Mouse (Mus musculus): ENCODE measurements around the gene Ggps1. TPM values are rescaled to one million over a fixed set of nuclear protein-coding genes. Genes with fewer than 3 reads are reported as not detected.

Ggps1 gene
- polyA plus RNA-seq (2015; fragmentation: Nextera tagmentation; extraction: Ambion mirVana), result 55.3 and 57.7 TPM in 2 replicates

DNA sequence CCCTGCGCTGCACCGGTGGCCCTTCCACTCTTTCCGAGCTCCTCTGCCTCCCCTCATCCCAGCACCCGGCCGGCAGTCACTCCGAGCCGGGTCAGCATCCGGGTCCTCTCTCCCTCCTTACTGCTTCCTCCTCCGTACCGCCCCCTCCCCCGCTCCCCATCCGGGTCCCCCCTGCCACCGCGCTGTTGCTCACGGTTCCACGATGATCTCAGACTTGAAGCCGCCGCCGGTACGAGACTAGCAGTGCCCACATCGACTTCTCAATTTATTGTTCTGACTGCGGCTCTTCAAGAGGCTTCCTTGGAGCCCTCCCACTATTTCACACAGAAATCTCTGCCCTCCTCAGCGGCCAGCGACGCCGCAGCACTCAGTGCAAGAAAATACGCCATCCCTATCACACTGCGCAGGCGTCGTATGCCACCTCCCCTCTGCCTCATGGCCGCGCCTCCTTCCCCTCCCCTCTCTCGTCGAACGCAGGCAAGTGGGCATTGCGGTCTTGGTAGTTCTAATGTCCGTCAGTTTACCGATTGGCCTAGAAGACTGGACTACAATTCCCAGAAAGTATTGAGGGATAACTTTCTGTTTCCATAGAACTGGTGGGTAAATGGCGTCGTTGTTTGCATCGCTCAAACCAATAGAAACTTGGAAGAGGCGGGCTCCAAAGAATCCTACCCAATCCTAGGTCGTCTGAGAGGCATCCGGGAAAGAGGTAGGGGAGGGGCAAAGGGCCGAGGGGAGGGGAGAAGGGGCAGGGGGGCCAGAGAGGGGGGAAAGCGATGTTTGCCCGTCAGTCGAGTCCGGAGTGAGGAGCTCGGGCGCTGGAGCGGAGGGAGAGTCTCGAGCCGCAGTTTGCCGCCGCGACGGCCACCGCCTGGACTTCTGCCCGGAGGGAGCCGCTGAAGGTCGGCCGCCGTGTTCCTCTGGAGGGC is at the start of gene Ggps1, which contains the start of gene Arid4b:
TSS of gene Ggps1 (minus strand) at position 476 of the 929 bp plus-strand sequence.
TSS of gene Arid4b (plus strand) at position 220 of the 929 bp plus-strand sequence.
- no peaks in the 10 kb centered on the region for H3K27me3 ChIP-seq
- H3K9me3 ChIP-seq (replicated peaks), result no peaks in the 10 kb centered on the region
- peaks cover 14% of the 10 kb centered on the region for H3K36me3 ChIP-seq
- H3K9ac ChIP-seq, result peak within 1 kb of the TSS; percentile 98
- peak within 1 kb of the TSS; percentile 68 for H3K4me2 ChIP-seq
- peaks cover 14% of the 10 kb centered on the region for H3K4me1 ChIP-seq
- peak; percentile 98 for ATAC-seq (replicated peaks; ENCODE audit: low FRiP score)
- H3K4me3 ChIP-seq (replicated peaks), result peak within 1 kb of the TSS; percentile 97
- peak within 1 kb of the TSS; percentile 99 for H3K27ac ChIP-seq
- WGBS, result under 1% methylated on average over 64 of the region's 64 CpGs

DNA sequence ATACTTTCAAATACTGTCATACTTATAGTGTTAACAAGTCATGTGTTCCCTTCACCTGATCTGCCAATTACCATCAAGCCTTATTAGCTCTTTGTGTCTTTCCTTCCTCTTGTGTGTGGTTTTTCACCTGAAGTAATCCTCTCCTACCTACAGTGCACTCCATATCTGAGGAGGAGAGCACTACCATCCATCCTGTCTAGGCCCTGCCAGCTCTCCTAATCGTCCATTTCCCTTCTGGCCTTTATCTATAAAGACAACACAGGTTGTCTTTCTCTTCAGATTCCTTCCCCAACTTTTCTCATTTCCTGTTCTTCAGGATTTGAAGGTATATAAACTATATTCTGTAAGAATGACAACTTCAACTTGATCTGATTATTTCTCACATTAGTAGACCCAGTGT is 47.9 kb upstream of the Ggps1 start:
- H3K27ac ChIP-seq, result no peak overlapping the region
- ATAC-seq (replicated peaks; ENCODE audit: low FRiP score), result no peak
- H3K27me3 ChIP-seq, result no peaks in the 10 kb centered on the region
- H3K9ac ChIP-seq, result no peak overlapping the region
- no peaks in the 10 kb centered on the region for H3K36me3 ChIP-seq
- H3K4me3 ChIP-seq (replicated peaks), result no peak overlapping the region
- H3K9me3 ChIP-seq (replicated peaks), result no peaks in the 10 kb centered on the region
- WGBS, result 59% methylated on average over 1 of the region's 1 CpGs
- no peak overlapping the region for H3K4me2 ChIP-seq
- H3K4me1 ChIP-seq, result 0 out of 2 replicates have a peak, but pooled peaks cover 2% of the 10 kb centered on the region

DNA sequence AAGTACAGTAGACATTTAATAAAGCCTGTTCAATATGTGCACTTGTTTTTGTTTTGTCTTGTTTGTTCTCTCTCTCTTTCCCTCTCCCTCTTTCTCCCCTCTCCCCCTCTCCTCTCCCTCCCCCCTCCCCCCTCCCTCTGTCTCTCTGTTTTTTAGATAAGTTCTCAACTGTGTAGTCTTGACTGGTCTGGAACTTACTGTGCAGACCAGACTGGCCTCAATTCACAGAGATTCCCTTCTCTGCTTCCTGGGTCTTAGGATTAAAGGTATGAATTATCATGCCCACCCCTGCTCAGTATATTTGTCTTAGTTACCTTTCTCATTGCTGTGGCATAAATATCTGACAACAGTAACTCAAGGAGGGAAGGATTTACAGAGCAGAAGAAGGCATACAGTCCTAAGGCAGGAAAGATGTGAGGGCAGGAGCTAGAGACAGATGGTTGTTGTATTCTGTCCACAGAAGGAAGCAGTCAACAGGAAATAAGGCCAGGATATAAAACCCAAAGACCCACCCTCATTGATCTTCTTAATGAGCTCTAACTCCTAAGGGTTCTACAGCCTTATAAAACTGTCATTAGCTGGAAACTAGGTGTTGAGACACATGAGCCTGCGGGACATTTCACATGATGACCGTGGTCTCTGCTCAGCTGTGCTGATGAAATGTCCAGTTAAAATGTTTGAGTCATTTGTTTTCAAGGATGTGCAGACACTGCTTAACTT is 47.0 kb upstream of the Ggps1 start:
- Histone ChIP-seq H3K36me3 (no peaks in the 10 kb centered on the region), H3K9ac (no peak overlapping the region), H3K4me2 (no peak overlapping the region), H3K4me3 (replicated peaks) (no peak overlapping the region), H3K27ac (0 out of 2 replicates have a peak overlapping the region, but pooled peaks have one; percentile 13), H3K27me3 (no peaks in the 10 kb centered on the region), H3K9me3 (replicated peaks) (no peaks in the 10 kb centered on the region), H3K4me1 (0 out of 2 replicates have a peak, but pooled peaks cover 2% of the 10 kb centered on the region)
- peak; percentile 79 for ATAC-seq (replicated peaks; ENCODE audit: low FRiP score)
- 29% methylated on average over 2 of the region's 2 CpGs for WGBS

DNA sequence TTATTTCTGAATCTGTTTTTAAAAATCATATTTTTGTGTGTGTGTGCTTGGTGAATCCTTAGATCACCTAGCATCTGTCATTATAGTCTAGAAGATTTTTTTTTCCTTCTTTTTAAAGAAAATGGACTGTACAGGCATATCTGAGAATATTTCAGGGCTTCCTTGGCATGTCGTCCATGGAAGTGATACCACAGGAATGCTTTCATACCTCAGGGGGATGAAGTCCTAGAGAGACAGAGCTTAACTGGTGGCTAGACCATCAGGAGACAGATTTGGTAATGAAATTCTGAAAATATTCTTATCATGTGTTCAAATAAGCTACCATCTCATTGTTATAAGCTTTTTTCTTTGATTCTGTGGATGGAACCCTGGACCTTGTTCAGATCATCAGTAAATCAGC is 39.7 kb upstream of the Ggps1 start:
- Histone ChIP-seq H3K27me3 (no peaks in the 10 kb centered on the region), H3K27ac (no peak overlapping the region), H3K9ac (no peak overlapping the region), H3K4me2 (no peak overlapping the region), H3K9me3 (replicated peaks) (no peaks in the 10 kb centered on the region), H3K4me3 (replicated peaks) (no peak overlapping the region), H3K4me1 (no peaks in the 10 kb centered on the region), H3K36me3 (no peaks in the 10 kb centered on the region)
- WGBS, result 90% methylated on average over 1 of the region's 1 CpGs
- no peak for ATAC-seq (replicated peaks; ENCODE audit: low FRiP score)

DNA sequence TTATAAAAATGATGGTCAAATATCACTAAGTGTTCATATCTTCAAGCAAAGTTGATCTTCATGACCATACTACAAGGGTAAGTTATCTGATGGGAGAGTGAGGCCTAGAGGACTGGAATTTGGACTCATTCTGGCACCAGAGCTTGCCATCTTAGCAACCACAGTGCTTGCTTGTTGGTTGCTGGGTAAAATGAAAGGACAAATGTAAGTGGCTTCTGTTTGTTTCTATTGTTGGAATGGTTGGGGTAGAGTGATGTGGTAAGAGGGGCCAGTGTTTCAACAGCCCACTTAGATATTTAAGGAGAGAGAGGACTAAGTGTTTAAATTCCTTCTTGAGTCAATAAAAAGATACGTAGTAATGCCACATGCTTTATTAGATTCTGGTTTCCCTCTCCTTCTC is 25.4 kb upstream of the Ggps1 start:
- WGBS, result 100% methylated on average over 1 of the region's 1 CpGs
- H3K9me3 ChIP-seq (replicated peaks), result no peaks in the 10 kb centered on the region
- H3K4me3 ChIP-seq (replicated peaks), result no peak overlapping the region
- no peaks in the 10 kb centered on the region for H3K4me1 ChIP-seq
- H3K36me3 ChIP-seq, result peaks cover 13% of the 10 kb centered on the region; the same call in 1 of the 2 replicates
- no peak overlapping the region for H3K9ac ChIP-seq
- no peak overlapping the region for H3K27ac ChIP-seq
- H3K27me3 ChIP-seq, result no peaks in the 10 kb centered on the region
- H3K4me2 ChIP-seq, result no peak overlapping the region
- ATAC-seq (replicated peaks; ENCODE audit: low FRiP score), result no peak

DNA sequence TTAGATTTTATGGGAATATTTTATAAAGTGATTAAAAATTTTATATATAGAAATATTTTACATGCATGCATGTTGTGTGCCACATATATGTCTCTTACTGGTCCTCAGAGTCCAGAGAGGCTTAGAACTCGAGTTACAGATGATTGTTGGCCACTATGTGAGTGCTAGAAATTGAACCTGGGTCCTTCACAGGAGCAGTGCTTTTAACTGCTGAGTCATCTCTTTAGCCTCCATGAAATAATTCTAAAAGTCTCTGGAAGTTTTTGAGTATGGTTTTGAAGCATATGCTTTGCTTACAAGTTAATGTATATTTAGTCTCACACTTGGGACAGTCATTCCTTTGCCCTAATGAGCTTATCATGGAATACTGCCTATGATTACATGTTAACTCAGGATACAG is 12.0 kb upstream of the Ggps1 start:
- H3K9ac ChIP-seq, result no peak overlapping the region
- no peaks in the 10 kb centered on the region for H3K4me1 ChIP-seq
- H3K27me3 ChIP-seq, result no peaks in the 10 kb centered on the region
- WGBS, result 91% methylated on average over 1 of the region's 1 CpGs
- H3K9me3 ChIP-seq (replicated peaks), result no peaks in the 10 kb centered on the region; the same call in 1 of the 2 replicates
- ATAC-seq (replicated peaks; ENCODE audit: low FRiP score), result no peak
- peaks cover 3% of the 10 kb centered on the region; the same call in 1 of the 2 replicates for H3K36me3 ChIP-seq
- no peak overlapping the region for H3K4me2 ChIP-seq
- H3K4me3 ChIP-seq (replicated peaks), result no peak overlapping the region
- H3K27ac ChIP-seq, result no peak overlapping the region

DNA sequence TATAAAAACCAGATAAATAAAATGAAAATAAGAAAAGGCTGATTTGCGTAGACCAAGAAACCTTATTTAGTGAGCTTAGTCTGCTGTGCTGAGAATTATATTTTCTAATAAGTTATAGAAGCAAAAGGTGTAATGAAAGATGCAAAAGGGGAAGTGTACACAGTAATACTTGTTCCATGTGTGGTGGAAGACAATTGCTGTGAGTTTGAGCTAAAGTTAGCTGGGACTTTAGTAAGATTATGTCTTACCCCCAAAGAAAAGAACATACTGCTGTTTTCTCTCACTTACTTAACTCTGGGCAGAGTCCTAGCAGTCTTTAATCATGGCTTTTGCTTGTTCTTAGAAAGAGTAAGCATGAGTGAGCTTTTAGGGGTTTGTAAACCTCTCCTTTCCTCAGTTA is 11.1 kb upstream of the Ggps1 start:
- ATAC-seq (replicated peaks; ENCODE audit: low FRiP score), result no peak
- Histone ChIP-seq H3K4me2 (no peak overlapping the region), H3K27me3 (no peaks in the 10 kb centered on the region), H3K4me3 (replicated peaks) (no peak overlapping the region), H3K4me1 (no peaks in the 10 kb centered on the region), H3K9ac (no peak overlapping the region), H3K27ac (no peak overlapping the region), H3K36me3 (peaks cover 3% of the 10 kb centered on the region; the same call in 1 of the 2 replicates), H3K9me3 (replicated peaks) (no peaks in the 10 kb centered on the region; the same call in 1 of the 2 replicates)
- WGBS, result 98% methylated on average over 1 of the region's 1 CpGs

DNA sequence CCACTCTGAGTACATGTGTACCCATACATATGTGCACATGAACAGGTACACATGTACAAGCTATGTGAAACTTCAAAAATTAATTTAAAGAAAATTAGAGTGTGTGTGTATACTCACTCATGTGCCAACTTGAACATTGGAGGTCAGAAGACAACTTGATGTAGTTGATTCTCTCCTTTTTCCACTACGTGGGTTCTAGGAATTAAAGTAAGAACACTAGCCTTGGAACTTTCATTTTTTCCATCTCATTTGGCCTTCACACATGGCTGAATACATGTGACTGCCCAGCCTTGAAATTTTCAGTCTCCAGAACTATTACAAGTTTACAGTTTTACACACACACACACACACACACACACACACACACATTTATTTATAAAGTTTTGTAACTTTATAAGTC is 6.0 kb upstream of the Ggps1 start:
- ATAC-seq (replicated peaks; ENCODE audit: low FRiP score), result no peak
- H3K27ac ChIP-seq, result no peak overlapping the region
- 79% methylated on average over 1 of the region's 1 CpGs for WGBS
- no peak overlapping the region for H3K4me2 ChIP-seq
- H3K4me1 ChIP-seq, result peaks cover 4% of the 10 kb centered on the region; the same call in 1 of the 2 replicates
- H3K27me3 ChIP-seq, result no peaks in the 10 kb centered on the region
- H3K4me3 ChIP-seq (replicated peaks), result no peak overlapping the region
- H3K9me3 ChIP-seq (replicated peaks), result no peaks in the 10 kb centered on the region
- peaks cover 13% of the 10 kb centered on the region for H3K36me3 ChIP-seq
- H3K9ac ChIP-seq, result no peak overlapping the region

DNA sequence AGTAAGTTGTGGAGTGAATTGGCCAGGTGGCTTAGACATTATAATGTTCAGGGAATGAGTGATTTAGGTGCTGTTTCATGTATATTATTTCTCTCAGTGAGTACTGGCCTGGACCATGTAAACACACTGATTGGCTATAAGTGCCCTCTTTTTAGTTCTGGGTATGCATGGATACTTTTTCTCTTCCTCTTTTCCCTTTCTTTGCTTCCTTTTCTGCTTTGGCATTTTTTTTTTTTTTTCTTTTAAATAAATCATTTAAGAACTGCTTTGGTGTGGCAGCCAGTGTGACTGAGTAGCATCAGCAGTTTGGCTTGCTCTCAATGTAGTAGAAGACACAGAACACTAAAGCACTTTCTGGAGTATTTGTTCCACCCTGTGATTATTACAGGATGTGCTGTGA is 4.7 kb upstream of the Ggps1 start:
- Histone ChIP-seq H3K27me3 (no peaks in the 10 kb centered on the region), H3K4me2 (no peak overlapping the region), H3K27ac (no peak overlapping the region), H3K4me1 (peaks cover 4% of the 10 kb centered on the region; the same call in 1 of the 2 replicates), H3K9me3 (replicated peaks) (no peaks in the 10 kb centered on the region), H3K9ac (no peak overlapping the region), H3K4me3 (replicated peaks) (no peak overlapping the region), H3K36me3 (peaks cover 13% of the 10 kb centered on the region)
- ATAC-seq (replicated peaks; ENCODE audit: low FRiP score), result no peak

DNA sequence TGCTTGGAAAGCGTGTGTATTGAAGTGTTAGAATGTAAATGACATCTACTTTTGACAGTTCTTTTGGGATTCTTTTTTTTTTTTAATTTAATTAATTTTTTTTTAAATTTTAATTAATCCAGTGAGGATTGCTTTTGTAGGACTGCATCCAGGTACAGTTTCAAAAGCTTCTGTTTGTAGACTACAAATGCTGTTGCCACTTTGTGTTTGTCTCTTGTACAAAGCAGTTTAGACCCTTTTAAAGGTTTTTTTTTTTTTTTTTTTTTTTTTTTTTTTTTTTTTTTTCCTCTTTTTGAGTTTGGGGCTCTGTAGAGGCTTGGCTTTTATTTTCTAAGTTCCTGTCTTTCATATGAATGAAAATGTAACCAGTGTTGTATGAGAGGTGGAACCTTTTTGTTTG is 2.4 kb upstream of the Ggps1 start:
- WGBS, result 81% methylated on average over 1 of the region's 1 CpGs
- no peak overlapping the region for H3K27ac ChIP-seq
- no peak for ATAC-seq (replicated peaks; ENCODE audit: low FRiP score)
- H3K36me3 ChIP-seq, result peaks cover 11% of the 10 kb centered on the region
- no peaks in the 10 kb centered on the region for H3K9me3 ChIP-seq (replicated peaks)
- H3K27me3 ChIP-seq, result no peaks in the 10 kb centered on the region
- H3K9ac ChIP-seq, result no peak overlapping the region
- H3K4me1 ChIP-seq, result peaks cover 14% of the 10 kb centered on the region
- H3K4me2 ChIP-seq, result no peak overlapping the region
- H3K4me3 ChIP-seq (replicated peaks), result no peak overlapping the region

DNA sequence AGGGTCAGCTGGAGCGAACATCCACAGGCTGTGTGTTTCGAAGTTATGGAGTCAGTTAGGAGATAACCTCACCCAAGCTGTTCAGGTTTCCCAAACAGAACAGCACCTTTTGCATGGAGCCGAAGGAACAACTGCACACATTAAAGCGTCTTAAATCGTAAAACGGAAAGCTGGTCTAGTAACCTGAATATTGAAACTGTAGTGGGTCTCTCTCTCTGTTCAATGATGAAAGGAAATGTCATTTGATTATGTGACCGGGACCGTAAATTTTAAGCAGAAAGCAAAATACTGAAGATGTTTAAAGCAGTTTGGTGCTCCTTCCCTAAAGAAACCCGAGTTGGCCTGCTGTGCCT is 1.7 kb upstream of the Ggps1 start:
- Histone ChIP-seq H3K27ac (peak overlapping the region; percentile 99; the same call in 1 of the 2 replicates), H3K4me2 (peak overlapping the region; percentile 62), H3K9me3 (replicated peaks) (no peaks in the 10 kb centered on the region), H3K4me3 (replicated peaks) (peak overlapping the region; percentile 97), H3K4me1 (peaks cover 14% of the 10 kb centered on the region), H3K9ac (peak overlapping the region; percentile 98), H3K27me3 (no peaks in the 10 kb centered on the region), H3K36me3 (peaks cover 14% of the 10 kb centered on the region; the same call in 1 of the 2 replicates)
- WGBS, result 8% methylated on average over 9 of the region's 9 CpGs
- no peak for ATAC-seq (replicated peaks; ENCODE audit: low FRiP score)
